Mouse (Mus musculus): Measurements from ENCODE around the gene Hist2h2aa2. TPM values are rescaled to one million over a fixed set of nuclear protein-coding genes. Genes with fewer than 3 reads are reported as not detected.
"Not testable (repeated sequence)": the region's sequence is repeated elsewhere in the genome, so short reads cannot be mapped to it uniquely, and the experiment has no call there.

Hist2h2aa2 gene
- total RNA-seq, 2 experiments from 2014 or later, result 205 to 244 TPM

DNA sequence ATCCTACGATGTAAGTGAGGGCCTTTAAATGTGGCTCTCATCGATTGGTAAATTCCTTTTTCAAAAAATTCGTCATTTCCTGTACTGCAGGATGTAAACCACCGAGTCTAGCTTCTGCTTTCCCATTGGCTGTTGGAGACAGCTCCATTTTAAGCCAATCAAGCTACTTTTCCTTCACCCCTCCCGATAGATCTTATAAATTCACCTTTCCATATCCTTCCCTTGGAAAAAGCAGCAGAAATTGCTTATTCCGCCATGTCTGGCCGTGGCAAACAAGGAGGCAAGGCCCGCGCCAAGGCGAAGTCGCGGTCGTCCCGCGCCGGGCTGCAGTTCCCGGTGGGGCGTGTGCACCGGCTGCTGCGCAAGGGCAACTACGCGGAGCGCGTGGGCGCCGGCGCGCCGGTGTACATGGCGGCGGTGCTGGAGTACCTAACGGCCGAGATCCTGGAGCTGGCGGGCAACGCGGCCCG is 20.4 kb downstream of the Hist2h2aa2 start, which contains the start of the genes Bola1 and Hist2h2ab:
Gene Bola1, minus strand, starts transcription at position 49 of the 470 bp plus-strand sequence.
Gene Hist2h2ab, plus strand, starts transcription at position 205 of the 470 bp plus-strand sequence.
- peak; percentile 71 to 92 for DNase-seq (ENCODE audit: low spot score in 2 of 2)
- intact Hi-C loops (cut with DNase I), result loop anchor here (10.0 kb wide), 1 partner anchor 155 kb away; no protein-coding TSS in a partner anchor

DNA sequence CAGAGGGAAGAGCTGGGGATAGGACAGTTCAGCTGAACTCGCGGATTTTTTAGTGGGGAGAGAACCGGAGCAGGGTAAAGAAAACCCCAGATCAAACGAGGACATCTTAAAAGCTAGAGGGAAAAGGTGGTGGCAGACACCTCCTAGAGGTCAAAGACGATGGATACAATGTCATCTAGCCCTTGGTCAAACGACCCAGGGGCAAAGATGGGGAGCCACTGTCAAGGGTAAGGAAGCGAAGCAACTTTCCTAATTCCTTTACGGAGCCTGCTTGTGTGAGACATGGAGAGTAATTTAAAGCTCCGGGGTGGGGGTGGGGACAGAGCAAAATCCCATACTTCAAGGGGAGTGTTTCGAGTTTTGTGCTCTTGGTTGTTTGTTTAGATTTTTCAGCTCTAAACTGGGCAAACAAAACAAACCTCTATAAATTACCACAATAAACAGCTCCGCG is 20.9 kb downstream of the Hist2h2aa2 start:
- no peak for DNase-seq (ENCODE audit: low spot score in 2 of 2)
- intact Hi-C loops (cut with DNase I), result no loop called here

DNA sequence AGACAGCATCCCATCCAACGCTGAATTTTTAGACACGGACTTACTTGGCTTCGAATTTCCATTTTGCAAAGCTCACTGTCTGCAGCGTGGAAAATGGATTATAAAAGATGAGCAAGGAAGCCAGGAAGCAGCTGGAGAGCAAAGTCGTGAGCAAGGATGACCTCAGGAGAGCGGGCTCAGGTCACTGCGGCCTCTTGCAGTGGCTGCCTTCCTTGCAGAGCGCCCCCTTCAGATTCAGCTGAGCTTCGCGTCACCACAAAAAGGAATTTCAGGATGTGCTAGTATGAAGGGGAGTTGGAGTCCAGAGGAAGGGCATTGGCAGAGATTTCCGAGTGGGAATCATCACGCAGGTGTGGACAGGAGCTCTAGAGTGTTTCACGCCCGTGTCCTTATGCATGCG is 30.8 kb downstream of the Hist2h2aa2 start:
- intact Hi-C loops (cut with DNase I), result no loop called here
- no peak for DNase-seq (ENCODE audit: low spot score in 2 of 2)

DNA sequence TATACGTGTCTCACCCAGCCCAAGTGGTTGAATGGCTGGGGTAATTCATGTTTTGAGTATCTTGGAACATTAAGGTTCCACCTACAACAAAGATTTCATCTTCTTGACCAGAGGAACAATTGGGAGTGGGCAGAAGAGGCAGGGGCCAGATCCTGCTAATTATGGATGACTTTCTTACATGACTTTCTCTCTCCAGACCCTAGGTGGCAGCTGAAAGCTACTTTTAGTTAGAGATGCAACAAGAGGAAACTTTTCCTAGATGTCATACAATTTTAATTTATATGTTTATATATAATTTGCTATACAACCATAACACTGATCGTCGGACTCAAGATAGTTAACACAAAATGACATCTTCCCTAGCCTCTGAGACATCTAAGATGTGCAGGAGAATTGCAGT is 32.3 kb downstream of the Hist2h2aa2 start:
- intact Hi-C loops (cut with DNase I), result no loop called here
- no peak for DNase-seq (ENCODE audit: low spot score in 2 of 2)

DNA sequence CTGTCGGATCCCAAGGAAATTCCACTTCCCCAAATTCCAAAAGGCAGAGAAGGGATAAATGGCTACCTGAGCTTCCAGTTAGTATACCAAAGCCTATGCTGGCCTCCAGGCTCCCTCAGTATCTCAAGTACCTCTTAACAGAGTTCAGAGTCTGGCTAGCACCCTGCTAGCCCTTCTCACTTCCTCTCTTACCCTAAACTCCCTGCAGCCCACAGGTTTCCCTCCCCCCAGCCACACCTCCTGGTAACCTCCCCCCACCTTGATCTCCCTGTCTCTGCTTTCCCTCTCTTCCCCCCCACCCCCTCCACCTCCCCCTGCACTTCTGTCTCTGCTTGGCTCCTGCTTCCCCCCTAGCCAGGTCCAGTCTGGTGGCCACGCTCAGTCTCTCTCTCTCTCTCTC is 40.3 kb downstream of the Hist2h2aa2 start:
- DNase-seq (ENCODE audit: low spot score in 2 of 2), result no peak
- intact Hi-C loops (cut with DNase I), result no loop called here

DNA sequence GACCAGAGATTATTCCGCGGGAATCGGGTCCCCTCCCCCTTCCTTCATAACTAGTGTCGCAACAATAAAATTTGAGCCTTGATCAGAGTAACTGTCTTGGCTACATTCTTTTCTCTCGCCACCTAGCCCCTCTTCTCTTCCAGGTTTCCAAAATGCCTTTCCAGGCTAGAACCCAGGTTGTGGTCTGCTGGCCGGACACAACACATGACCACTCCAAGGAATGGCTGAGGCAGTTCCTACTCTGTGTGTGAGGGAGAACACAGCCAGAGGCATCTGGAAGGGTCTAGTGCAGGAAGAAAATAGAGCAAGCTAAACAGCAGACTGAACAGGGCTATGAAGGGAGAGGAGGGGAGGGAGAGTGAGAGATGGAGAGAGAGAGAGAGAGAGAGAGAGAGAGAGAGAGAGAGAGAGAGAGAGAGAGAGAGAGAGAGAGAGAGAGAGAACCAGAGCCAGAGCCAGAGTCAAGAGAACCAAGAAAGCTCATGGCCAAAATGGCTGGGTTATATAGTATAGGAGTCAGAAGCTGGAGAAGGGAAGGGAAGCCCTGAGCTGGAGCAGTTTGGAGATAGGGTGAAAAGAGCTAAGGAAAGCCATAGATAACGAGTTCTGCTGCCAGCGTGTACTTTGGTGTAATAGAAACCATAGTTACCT is 41.4 kb downstream of the Hist2h2aa2 start:
- intact Hi-C loops (cut with DNase I); DNase-seq (ENCODE audit: low spot score in 2 of 2): not testable (repeated sequence)

DNA sequence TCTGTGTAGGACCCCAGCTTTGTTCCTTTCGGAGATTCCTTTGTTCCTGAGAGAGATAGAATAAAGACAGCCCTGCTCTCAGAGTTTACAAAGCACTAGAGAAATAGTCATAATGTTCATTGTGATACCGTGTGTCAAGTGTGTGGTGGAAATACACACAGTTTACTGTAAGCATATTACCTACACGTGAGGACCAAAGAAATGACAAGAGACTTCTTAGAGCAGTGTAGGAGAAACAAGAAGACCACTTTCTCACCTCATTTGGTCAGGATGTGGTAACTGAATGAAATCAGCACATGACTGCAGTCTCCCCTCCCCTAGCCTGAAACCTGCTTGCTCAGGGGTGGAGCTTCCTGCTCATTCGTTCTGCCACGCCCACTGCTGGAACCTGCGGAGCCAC is 41.9 kb downstream of the Hist2h2aa2 start:
- intact Hi-C loops (cut with DNase I), result no loop called here
- DNase-seq (ENCODE audit: low spot score in 2 of 2), result no peak

DNA sequence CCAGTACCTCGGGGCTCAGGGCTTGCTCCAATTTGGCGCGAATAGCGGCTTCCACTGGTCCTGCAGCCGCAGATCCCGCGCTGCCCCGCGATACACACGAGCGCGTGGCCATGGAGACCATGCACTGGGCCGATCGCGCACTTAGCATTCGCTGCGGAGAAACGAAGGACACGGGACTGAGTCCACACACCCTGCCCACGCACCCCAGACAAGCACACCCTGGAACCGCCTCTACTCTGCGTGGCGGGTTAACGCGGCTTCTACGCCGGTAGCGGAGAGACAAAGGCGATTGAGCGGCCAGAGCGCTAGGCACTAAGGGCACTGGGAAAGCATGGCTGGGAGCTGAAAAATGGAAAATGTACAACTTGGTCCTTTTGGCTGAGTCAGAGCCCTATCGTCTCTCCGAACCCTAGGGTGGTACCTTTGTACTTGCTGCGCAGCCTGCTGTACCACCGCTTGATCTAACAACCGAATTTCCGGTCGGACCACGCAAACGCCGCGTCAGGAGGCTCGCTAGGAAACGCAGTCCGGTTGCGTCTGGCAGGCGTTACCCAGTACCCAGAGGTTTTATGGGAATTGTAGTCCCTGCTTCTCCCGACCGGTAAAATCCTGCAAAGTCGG is 42.8 kb downstream of the Hist2h2aa2 start:
- intact Hi-C loops (cut with DNase I), result no loop called here
- peak; percentile 93 to 95 for DNase-seq (ENCODE audit: low spot score in 2 of 2)

DNA sequence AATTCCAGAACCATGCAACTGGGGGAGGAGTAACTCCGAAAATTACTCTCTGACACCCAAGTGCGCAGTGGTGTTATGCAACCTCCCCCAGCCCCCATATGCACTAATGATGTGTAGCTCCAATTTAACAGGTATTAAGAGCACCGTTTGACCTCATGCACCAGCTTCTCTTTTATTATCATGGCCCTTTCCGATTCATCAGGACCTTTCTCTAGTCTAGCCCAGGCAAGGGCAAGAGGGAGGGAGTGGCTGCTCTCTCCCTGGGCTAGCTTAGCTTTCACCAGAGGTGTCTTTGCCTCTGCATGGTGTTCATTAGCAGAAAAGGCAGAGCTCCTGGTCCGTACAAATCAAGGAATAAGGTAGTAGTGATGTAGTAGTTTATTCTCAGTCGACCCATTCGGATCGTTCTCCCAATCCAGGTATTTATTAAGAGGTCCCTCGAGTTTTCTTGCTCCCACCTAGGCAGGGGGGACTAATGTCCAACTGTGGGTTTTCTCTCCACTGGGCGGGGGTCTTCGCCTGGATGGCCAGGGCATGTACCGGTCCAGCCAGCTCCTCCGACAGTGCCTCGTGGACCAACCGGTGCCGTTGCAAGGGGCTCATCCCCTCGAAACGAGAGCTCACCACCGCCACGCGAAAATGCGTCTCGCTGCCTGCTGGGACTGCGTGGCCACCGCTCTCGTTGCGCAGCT is 43.5 kb downstream of the Hist2h2aa2 start:
- DNase-seq (ENCODE audit: low spot score in 2 of 2), result no peak
- intact Hi-C loops (cut with DNase I), result no loop called here

DNA sequence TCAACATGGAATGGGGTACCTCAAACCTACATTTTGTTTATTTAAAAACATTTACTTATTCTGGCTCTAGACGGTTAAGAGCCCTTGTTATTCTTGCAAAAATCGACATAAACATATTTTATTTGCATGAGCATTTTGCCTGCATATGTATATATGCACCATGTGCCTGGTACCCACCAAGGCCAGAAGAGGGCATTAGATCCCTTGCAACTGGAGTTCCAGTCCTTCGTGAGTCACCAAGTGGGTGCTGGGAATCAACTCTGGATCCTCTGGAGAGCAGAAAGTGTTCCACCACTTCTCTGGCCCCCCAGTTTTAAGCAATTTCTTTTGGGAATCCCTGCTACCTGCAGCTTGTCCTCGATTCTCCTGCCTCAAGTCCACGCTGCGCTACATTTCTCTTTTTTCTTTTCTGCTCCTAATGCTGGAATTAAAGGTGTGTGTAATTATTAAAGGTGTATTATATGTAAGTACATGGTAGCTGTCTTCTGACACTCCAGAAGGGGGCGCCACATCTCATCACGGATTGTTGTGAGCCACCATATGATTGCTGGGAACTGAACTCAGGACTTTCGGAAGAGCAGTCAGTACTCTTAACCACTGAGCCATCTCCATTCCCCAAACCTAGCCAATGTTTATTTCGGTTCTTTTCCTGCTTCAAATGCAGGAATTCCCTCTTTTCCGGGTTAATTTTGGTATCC is 44.3 kb downstream of the Hist2h2aa2 start:
- no peak for DNase-seq (ENCODE audit: low spot score in 2 of 2)

DNA sequence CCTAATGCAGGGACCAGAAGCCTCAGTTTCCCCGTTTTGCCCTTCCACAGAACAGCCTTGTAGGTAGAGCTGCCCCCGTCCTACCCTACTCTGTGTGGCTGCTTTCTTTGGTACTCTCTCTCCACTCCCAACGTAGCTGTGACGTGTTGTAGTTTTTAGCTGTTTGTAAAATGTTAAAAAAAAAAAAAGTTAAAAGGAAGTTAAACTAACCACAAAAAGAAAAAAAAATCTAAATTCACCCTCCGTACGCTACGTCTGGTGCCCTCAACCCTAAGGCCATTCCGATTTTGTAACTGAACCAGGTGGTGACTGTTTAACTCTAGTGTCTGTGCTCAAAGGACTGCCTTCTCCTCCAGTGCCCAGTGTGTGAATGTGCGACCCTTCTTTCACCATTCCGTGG is 45.1 kb downstream of the Hist2h2aa2 start:
- no peak for DNase-seq (ENCODE audit: low spot score in 2 of 2)
- intact Hi-C loops (cut with DNase I), result no loop called here

More for the DNA sequence above, 44.3 kb downstream of the Hist2h2aa2 start:
- intact Hi-C loops (cut with DNase I), result no loop called here

DNA sequence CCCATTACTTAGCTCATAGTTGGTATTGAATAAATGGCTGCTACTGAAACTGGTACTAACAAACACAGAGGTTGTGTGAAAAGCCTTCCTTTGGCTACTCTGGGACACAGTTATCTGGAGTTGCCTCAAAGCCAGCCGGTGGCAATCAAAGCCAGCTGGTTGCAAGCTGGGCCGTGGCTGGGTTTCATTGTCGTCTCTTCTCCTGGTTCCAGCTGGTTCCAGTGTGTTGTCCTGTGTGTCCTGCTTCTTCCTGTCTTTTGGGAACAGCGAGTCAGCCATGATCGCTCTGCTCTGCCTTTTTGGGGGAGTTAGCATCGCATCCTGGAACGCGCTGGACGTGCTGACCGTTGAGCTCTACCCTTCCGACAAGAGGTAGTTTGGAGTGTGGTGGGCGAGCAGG is 47.1 kb downstream of the Hist2h2aa2 start:
- intact Hi-C loops (cut with DNase I), result no loop called here
- DNase-seq (ENCODE audit: low spot score in 2 of 2), result no peak

Small RNA genes within 50 kb of the gene (microRNA-seq; reads per million reads assigned to microRNA genes)
- gene Gm44492 (0 reads per million in 2 experiments), gene Gm47311 (0 reads per million in 2 experiments), gene Gm47313 (0 reads per million in 2 experiments)

Other genes with a start within 250 kb of the Hist2h2aa2 start
- 10 to 100 TPM; 67.5 to 69.7 TPM for gene Plekho1, start 244.3 kb downstream of the Hist2h2aa2 start, total RNA-seq (2021)
- 10 to 100 TPM; 34.3 to 37.3 TPM for gene Vps45, start 181.8 kb downstream of the Hist2h2aa2 start, total RNA-seq (2021)
- 10 to 100 TPM; 18.2 to 22.3 TPM for gene Otud7b, start 135.7 kb downstream of the Hist2h2aa2 start, total RNA-seq (2021)
- gene Mtmr11, start 78.3 kb downstream of the Hist2h2aa2 start, total RNA-seq (2021), result 1 to 10 TPM; 4.5 to 6.0 TPM
- 10 to 100 TPM; 43.4 to 46.8 TPM for gene Sf3b4, start 67.9 kb downstream of the Hist2h2aa2 start, total RNA-seq (2021)
- gene Sv2a, start 59.1 kb downstream of the Hist2h2aa2 start, total RNA-seq (2021), result 100 to 1,000 TPM; 448 to 477 TPM
- 10 to 100 TPM; 16.8 to 17.6 TPM for gene Bola1, start 20.6 kb downstream of the Hist2h2aa2 start, total RNA-seq (2021)
- 10 to 100 TPM in 1 of 2 experiments, 1 to 10 TPM in 1; 7.4 to 11.7 TPM for gene Hist2h2ab, start 20.4 kb downstream of the Hist2h2aa2 start, total RNA-seq (2021)
- gene Hist2h2ac, start 19.4 kb downstream of the Hist2h2aa2 start, total RNA-seq (2021), result 10 to 100 TPM; 20.6 to 28.7 TPM
- gene Hist2h2be, start 19.2 kb downstream of the Hist2h2aa2 start, total RNA-seq (2021), result 1 to 10 TPM; 2.3 to 3.8 TPM
- 1 to 10 TPM; 8.4 to 9.7 TPM for gene Hist2h3c2, start 1.1 kb downstream of the Hist2h2aa2 start, total RNA-seq (2021)
- 10 to 100 TPM in 1 of 2 experiments, 1 to 10 TPM in 1; 5.8 to 10.8 TPM for gene Hist2h2aa1, start 5.2 kb upstream of the Hist2h2aa2 start, total RNA-seq (2021)
- not detected for gene Hist2h3c1, start 6.4 kb upstream of the Hist2h2aa2 start, total RNA-seq (2021)
- gene Hist2h4, start 23.0 kb upstream of the Hist2h2aa2 start, total RNA-seq (2021), result 10 to 100 TPM; 26.2 to 28.6 TPM
- 10 to 100 TPM; 56.6 to 91.2 TPM for gene Hist2h3b, start 28.4 kb upstream of the Hist2h2aa2 start, total RNA-seq (2021)
- gene Hist2h2bb, start 29.5 kb upstream of the Hist2h2aa2 start, total RNA-seq (2021), result 100 to 1,000 TPM; 127 to 148 TPM
- gene Fcgr1, start 53.7 kb upstream of the Hist2h2aa2 start, total RNA-seq (2021), result 1 to 10 TPM; 2.1 to 2.7 TPM
- gene BC107364, start 212.0 kb upstream of the Hist2h2aa2 start, total RNA-seq (2021), result not detected